Mouse (Mus musculus) spleen, postnatal 4 days (tissue): ENCODE measurements at regions not wholly inside any gene's neighbourhood (a gene's known extent, or its start where the extent isn't known, plus 50 kb on each side); places are given as distances from the start of the nearest gene placed in this dataset.

ENCODE experiments used
- DNase-seq, 2 experiments: peaks; one replicate each; pipeline ENCODE4 v3.0.0; 2022; ENCODE audit warnings: low spot score in 2 of 2

DNA sequence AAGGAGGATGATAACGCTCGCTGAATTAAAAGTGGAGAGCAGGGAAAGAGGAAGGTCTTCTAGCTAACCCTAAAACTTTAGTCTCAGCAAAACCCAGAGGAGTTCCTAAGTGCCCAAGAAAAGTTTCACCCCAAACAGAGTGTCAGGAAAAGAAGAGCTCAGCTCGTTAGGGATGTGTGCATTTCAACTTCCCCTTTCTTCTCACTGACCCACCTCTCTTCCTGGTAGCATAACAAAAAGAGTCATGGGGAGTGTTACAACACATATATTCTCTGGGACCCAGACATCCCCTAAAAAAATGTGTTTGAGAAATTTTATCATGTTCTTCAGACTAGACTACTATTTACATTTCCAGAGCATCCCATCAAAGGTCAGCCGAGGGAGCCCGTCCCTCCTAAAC is 432.6 kb downstream of the Mctp2 start:
- DNase-seq = no peak

- DNase-seq = no peak
Measured at GRCm38 (mm10) chr7:71872912-71873311, 433.5 kb downstream of the Mctp2 start.

- no peak for DNase-seq
Measured at GRCm38 (mm10) chr7:71867090-71867489, 439.3 kb downstream of the Mctp2 start.

- DNase-seq = no peak
Measured at GRCm38 (mm10) chr7:71865371-71866166, 440.8 kb downstream of the Mctp2 start.

GRCm38 (mm10) chr7:71852864-71853263 is 453.5 kb downstream of the Mctp2 start:
- no peak for DNase-seq

DNA sequence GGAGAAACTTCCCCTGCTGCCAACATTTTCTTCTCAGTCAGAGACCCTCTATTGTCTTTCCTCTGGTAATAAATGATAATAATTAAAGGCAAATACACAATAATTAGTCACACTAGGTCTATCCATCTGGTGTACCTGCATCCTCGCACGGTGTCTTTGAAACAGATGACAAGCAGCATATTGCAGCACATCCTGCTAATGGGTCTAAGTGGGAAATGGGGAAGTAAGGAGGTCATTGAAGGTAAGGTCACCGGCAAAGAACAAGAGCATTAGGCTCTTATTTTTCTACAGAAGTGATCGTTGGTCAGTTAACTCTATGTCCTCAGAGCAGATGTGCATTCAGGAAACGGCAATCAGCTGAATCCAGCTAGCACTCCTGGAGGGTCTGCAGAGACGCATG is 457.2 kb downstream of the Mctp2 start:
- no peak for DNase-seq

DNA sequence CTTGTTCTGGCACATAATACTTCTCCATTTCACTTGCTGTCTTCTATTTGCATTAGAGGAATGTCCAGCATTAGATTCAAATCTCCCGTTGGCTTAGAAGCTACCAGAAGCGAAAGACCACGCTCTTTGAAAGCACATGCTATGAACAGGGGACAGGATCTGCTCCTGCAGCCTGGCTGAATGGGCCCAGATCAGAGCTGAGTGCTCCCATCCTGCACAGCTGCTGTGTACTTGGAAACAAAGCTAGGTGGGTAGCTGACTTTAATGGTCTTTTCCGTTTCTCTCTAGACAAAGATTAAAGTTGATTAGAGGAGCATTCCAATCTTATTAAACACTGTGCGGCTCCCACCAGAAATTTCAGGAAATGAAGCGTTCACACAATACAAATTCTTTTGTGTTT is 468.6 kb downstream of the Mctp2 start:
- DNase-seq = no peak

GRCm38 (mm10) chr7:71831790-71832525 is 474.4 kb downstream of the Mctp2 start:
- DNase-seq = no peak

DNA sequence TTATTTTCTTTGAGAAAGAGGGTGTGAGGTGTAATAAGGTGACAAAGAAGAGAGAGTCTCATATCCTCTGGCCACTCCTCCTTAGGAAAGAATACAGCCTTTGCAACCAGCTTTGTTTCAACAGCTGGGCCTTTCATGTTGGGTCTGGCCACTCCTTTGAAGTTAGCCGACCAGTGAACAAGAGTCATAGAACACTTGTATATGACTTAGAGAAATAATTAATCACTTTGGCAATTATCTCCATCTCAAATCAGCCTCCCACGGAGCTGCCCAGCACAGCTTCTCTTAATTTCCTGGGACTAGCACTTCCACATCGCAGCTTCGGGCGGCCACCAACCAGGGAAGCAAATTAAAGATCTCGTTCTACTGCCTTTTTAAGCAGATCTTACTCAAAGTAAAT is 476.8 kb downstream of the Mctp2 start:
- no peak for DNase-seq

DNA sequence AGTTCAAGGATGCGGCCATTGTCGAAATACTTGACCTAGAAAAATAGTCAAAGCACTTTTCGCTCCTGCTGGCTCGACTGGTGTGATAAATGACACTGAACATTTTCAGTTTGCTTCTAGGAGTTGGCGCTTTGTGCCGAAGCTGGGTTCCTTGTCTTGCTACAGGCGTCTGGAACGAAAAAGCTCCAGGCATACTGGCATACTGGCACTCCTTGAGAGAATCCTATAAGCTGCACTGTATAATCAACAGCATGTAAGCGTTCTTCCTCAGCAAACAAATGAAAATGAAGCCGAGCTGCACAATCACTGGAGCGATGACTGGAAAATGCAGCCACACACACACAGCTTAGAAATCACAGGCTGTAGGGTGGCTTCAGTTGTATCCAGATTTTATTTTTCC is 464.9 kb upstream of the Gm10295 start:
- no peak for DNase-seq

DNA sequence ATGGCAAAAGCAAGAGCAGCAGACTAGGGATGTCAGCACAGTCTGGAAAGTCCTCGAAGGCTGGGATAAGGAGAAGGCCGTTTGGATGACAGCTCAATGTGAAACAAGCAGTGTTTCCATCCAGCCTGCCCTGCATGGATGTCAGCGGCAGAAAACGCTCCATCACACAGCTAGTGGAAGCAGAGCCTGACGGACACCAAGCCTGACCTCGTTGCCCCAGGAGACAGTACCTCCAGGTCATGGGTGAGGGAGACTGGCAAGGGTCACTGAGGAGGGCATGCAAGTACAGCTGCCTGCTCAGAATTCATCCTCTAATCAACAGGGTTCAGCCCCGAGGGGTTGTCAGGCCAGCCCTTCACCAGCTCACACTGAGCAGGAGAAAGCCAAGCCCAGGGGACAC is 442.9 kb upstream of the Gm10295 start:
- no peak for DNase-seq

GRCm38 (mm10) chr7:71788401-71788800 is 437.1 kb upstream of the Gm10295 start:
- no peak for DNase-seq

DNA sequence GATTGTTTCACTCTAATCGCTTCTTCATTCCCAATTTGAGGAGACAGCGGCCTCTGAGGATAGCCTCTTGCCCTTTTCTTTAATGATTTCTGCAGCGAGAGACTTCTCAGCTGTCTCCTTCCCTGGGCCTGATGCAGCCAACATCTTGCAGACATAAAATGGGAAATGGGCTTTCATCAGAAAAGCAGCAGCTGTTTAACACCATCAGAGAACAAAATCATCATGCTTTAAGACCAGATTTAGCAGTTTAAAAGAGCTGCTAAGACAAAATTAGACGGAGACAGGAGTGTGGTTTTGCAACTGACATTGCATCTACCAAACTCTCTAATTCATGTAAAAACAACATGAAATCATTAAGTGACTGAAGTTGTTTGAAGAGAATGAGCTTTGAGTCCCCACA is 431.2 kb upstream of the Gm10295 start:
- no peak for DNase-seq

DNA sequence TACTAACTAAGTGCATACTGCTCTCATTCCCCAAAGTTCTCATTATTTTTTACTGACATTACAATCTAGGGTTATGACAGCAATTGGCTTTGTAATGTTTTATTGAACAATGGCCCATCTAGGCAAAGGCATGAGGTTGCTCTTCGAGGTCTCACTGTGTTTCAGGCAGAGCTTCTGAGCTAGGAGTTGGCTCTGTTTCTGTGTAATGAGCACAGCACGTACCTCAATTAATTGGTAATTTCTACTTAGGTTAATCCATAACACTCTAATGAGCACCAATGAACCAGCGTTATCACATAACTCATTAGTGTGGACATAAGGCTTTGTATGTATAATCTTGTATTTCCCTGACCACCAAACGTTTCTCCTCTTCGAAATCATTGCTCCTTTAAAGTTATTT is 398.6 kb upstream of the Gm10295 start:
- no peak for DNase-seq

DNA sequence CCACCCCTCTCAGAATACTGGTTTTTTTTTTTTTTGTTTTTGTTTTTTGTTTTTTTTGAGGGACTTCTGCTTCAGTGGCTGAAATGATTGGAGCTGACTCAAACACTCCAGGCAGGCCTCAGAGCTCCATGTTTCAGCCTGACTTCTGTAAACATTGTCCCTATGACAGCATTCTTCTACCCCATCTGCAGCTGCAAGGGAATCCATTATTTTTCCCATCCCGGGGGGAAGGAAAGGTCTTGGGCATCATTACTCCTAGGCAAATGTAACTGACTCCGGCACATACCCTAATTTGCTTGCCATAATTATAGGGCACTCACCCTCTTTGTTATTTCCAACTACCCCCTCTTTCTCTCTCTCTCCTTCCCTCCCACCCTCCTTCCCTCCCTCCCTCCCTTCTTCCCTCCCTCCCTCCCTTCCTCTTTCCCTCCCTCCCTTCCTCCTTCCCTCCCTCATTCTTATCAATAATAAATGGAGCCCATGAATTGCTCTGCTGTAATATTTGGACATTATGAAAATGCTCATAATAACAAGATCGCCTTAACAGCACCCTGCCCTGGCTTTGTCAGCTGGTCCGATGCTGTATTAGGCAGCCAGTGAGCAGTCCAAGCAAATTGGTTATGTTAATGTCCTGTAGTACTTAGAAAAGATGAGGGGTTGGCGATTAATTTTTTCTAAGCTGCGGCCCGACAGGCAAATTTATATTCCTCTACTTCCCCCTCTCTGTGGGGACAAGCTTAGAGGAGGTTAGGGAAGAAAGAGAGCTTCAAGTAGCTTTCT is 395.0 kb upstream of the Gm10295 start:
- no peak for DNase-seq

DNA sequence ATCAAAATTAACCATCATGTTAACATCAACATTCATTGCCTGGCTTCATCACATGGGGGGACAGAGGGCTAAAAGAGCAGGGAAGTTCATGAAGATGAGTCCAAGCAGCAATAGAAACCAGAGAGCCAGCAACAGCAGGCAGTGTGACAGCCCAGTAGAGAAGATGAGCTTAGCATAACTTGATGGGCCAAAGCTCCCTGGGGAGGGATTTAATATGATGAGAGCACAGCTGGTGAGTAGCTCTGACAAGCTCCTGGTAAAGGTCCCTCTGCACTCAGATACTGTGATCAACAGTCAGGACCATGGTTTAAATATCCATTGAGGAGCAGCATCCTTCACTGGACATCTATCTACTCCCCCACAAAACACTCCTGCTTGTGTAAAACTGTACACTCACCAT is 377.2 kb upstream of the Gm10295 start:
- no peak for DNase-seq

GRCm38 (mm10) chr7:71708209-71708608 is 356.9 kb upstream of the Gm10295 start:
- no peak for DNase-seq

GRCm38 (mm10) chr7:71706201-71706600 is 354.9 kb upstream of the Gm10295 start:
- no peak for DNase-seq

GRCm38 (mm10) chr7:71705426-71706050 is 354.3 kb upstream of the Gm10295 start:
- peak; percentile 14 to 60 for DNase-seq

DNA sequence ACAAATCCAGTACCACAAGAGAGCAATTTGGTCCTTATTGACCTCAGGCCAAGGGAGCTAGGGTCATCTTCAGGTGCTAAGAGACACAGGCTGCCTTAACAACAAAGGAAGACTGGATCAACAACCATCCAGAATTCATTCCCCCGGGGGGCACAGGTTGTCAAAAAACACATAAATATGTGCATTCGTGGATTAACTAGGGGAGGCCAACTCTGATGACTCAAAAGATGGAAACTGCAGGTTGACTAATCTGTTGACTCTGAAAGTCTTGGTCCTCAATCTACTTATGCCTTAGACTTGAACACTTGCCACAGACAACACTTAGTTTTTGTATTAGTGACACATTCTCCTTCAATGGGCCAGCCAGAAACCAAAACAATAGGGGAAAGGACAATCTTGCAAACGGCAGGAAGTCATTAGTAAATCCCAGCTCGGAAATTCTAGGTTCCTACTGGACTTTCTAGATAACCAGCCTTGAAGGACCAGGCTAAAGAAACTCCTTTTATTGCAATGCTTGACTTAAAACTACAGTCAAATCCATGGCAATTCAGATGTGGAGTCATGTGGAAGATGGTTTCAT is 353.5 kb upstream of the Gm10295 start:
- no peak for DNase-seq
